Mouse (Mus musculus) urinary bladder, adult 2 months (tissue): Measurements from ENCODE around the gene Arhgap44. TPM values are rescaled to one million over a fixed set of nuclear protein-coding genes. Genes with fewer than 3 reads are reported as not detected.
A peak's percentile ranks its signal among the peaks of the same experiment; 100 is the strongest.

Source experiments
- DNase-seq: peaks from one replicate; pipeline ENCODE4 v3.0.0; 2022; ENCODE audit warnings: low spot score
- polyA plus RNA-seq: library from polyadenylated mRNA; depleted of rRNA; stranded (reverse); fragments of >200 nt; gene quantifications from 2 replicates; pipeline ENCODE4 v1.2.3, GENCODE M21; 2012; rRNA removed

The Arhgap44 gene
- 6.6 and 9.7 TPM in 2 replicates for polyA plus RNA-seq

DNA sequence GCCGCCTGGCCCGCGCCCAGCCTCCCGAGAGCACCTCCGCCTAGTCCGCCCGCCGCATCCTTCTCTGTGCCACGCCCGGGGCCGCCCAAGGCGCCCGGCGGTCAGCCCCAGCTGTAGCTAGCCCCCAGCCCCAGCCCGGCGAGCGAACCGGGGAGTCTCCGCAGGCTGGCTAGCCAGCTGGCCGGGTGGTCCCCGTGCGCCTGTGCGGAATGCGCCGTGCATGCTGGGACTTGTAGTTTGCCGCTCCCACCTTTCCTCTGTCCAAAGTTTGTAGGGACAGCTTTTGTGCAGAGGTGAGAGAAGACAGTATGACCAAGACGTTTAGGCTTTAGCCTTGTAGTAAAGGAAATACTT lies at the start of gene Arhgap44:
Gene Arhgap44, minus strand, starts transcription at position 195 of the 354 bp plus-strand sequence.
- peak; percentile 38 for DNase-seq

DNA sequence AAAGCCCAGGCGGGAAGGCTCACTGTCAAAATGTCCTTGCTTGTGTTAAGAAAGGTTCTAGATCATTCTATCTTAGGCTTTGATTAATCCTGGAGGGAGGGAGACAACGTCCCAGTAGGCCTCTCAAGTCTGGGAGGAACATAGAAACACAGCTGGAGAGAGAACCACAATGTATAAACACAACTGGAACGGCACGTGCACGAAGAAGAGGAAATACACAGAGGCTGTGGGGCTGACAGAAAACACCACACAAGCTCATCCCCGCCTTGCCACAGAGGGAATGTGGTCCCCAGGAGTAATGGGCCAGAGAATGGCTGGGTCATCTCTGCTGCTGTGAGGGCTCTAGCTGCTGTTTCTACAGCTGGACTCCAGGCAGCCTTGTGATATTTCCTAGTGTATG lies 48.9 kb upstream of the Arhgap44 start:
- no peak for DNase-seq

DNA sequence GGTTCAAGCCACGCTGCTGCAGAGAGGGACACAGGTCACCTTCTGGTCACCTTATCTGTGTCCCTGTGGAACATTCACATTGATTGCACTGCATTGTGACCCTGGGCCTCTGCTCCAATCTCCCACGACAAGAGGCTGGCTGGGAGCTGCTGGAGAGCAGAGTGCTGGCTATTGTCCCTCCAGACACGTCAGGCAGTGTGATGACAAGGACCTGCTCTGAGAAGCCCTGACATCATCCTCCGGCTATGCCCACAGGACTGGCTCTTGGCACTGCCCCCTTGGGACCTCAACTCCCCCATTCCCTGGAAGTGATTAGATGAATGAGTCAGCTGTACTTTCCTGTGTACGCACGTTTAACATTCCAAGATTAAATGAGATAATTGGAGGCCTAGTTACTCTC lies 46.7 kb upstream of the Arhgap44 start:
- DNase-seq = no peak

- DNase-seq = no peak
These were observed 42.5 kb upstream of the Arhgap44 start for GRCm38 (mm10) chr11:65205306-65205705.

GRCm38 (mm10) chr11:65204651-65205050 lies 41.9 kb upstream of the Arhgap44 start:
- no peak for DNase-seq

DNA sequence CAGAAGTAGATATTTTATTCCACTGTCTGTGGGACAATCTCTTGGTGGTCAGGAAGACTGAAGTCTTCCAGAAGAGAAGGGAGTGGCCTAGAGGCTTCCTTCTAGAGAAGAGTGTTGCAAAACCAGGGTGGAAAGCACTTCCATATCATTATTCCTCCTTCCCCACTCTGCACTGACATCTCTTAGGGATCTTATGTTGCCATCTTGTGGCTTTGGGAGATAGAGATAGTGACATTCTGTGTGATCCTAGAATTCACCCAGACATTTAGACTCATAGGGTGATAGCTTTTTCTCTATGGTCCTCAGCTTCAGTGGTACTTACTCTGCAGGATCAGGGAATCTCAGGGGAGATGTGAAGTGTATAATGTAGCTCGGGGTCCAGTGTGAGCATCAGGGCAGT lies 40.3 kb upstream of the Arhgap44 start:
- DNase-seq = no peak

DNA sequence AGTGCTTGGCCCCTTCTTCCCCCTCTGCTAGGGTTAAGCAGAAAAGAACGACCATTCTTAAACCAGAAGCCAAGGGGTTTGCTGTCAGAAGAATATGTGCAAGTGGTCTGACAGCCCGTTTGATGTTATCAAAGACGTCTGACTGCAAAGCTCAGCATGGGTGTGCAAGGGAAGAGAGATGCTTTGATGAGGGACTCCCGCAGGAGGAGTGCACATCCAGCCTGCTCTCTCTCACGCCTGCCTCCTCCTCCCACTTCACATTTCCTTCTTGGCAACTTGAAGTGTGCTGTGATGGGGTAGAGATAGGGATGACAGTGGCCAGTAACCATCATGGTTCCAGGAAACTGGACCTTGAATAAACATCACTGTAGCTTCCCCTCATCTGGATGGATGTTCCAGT lies 39.5 kb upstream of the Arhgap44 start:
- DNase-seq = no peak

DNA sequence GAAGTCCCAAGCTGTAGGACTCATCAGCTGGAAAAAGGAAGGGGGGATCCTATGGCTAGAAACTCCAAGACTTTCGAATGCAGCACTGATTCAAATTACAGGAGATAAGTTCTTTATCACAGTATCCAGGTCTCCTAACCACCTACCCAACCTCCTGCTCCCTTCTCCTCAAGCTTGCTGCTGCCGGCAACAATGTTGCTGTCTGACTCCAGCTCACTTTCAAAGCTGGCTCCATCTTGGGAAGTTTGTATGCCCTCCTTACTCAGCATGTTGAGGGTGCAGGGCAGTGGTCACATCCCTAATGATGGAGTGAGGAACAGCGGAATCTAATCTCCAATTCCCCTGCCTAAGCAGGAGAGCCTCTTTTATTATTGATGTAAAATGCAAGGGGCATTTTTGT lies 35.3 kb upstream of the Arhgap44 start:
- no peak for DNase-seq

- no peak for DNase-seq
These were observed 34.5 kb upstream of the Arhgap44 start for GRCm38 (mm10) chr11:65197280-65197679.

- no peak for DNase-seq
These were observed 24.2 kb upstream of the Arhgap44 start for GRCm38 (mm10) chr11:65186974-65187373.

DNA sequence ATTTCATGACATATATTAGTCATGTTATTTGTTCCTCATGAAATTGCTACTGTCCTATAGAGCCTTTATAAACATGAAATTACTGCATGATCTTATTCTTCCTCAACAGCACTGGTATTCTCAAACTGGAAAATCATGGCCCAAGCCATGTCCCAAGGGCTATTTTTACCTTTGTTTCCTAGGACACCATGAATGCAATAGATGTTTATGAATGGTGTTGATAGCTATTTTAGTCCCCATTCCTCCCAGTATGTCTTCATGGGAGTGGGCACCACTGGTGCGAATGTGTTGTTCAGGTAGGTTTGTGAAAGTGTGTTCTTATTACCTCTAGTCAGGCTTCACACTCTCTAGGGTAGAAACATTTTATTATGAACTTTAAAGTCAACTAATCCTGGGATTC lies 22.4 kb upstream of the Arhgap44 start:
- no peak for DNase-seq

GRCm38 (mm10) chr11:65170121-65170750 lies 7.5 kb upstream of the Arhgap44 start:
- DNase-seq = no peak

GRCm38 (mm10) chr11:65161881-65162766 lies 637 bp downstream of the Arhgap44 start:
- peak; percentile 31 for DNase-seq

DNA sequence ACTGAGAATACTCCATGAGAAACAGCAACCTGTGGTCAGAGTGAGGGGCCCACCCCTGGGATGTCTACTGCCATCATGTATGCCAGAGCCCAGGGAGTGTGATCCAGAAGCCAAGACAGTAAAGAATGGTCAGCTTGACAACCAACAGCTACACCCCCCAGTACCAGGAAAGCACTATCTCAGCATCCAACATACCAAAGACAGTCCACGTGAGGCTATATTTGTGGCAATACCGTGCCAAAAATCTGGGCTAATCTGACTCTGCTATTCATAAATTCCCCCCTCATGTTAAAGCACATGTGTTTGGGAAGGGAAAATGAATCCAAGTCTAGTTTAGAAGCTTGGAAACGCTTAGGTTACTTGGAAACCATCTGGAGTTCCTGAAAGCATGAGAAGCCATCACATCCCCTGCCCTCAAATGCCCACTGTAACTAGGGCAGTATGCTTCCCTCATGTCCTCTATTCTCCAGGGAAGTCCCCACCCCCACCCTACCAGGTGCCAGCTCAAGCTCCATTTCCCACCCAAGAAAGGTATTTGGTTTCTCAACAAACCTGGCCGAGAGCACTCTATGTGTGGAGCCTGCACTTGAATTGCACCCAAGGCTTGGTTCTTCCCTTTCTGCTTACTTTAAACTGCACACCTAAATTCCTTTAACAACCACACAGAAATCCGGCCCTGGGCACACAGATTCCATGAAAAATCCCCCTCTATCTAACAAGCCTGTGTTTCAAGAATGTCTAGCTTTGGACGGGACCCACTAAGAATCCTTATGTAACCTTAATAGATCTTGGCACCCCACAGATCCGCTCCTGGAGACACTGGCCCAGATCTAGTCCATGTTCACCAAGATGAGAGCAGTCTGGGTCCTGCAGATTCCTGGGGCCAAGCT lies 1.5 kb downstream of the Arhgap44 start:
- no peak for DNase-seq

- DNase-seq = no peak
These were observed 3.0 kb downstream of the Arhgap44 start, which contains the start of gene 1700086D15Rik for GRCm38 (mm10) chr11:65159791-65160190. Gene 1700086D15Rik (minus strand): TSS chr11:65159891.

GRCm38 (mm10) chr11:65158658-65158990 lies 4.1 kb downstream of the Arhgap44 start:
- no peak for DNase-seq

DNA sequence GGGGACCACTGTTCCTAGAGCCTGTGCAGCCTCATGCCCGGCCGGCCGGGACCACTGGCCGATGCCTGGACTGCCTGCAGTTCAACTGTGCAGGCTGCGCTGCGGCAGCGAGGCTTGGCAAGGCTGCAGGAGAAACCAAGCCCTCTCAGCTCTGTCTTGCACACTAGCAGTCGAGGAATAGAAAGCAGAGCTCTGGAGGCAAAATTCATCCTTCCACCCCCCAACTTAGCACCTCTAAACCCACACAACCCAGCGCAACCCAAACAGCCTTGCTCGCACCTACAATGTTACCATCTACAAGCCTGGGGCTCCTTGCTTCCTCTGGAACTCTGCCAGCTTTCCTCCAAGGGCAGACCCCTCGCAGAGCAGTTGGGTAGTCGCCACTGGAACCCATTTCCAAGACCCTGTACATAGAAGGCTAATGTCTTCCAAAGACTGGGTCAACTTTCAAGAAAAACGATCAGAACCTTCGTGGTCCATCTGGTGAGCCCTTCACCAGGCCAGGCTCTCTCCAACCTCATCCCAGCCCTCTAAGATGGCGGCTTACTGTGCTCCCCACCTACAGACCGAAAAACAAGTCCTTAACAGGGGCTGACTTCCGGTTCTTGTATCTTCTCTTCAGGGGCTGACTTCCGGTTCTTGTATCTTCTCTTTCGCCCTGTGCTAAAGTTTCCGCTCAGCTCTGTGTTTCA lies 4.6 kb downstream of the Arhgap44 start:
- DNase-seq = no peak

DNA sequence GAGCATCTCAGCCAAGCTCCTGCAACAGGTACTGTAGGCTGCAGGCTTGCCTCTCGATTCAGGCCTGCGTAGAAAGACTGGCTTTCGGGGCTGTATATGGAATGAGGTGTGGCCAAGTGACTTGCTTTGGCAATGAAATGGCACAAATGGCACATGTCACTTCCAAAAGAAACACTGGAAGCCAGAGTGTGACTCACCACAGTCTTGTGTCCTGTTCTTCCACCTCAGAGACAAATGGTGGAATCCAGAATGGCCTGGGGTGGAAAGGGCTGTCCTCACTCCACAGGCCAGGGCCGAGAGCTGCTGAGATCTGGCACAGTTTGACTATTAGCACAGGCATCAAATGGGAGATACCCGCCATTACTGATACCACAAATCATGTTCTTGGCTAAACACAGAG lies 9.8 kb downstream of the Arhgap44 start:
- DNase-seq = no peak

DNA sequence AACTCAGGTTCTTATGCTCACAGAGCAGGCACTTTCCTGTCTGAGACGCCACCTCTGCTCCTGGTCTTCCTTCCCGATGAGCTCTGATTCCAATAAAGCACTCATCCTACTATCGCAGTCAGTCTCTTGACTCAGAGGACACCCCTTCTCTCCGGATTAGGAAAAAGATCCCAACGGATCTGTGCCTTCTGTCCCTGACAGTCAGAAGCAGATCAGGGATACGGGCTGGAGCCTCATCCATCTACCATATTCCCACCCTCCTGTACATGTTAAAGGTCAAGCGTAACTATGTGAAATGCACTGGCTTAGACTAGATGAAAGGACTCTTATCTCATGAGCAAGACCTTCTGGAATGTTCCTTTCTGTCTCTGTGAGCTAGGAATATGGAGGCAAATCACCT lies 14.3 kb downstream of the Arhgap44 start:
- DNase-seq = no peak

GRCm38 (mm10) chr11:65142838-65143417 lies 19.8 kb downstream of the Arhgap44 start:
- no peak for DNase-seq

GRCm38 (mm10) chr11:65139030-65139429 lies 23.7 kb downstream of the Arhgap44 start:
- DNase-seq = no peak
